Mouse (Mus musculus) retina, postnatal 7 days (tissue): ENCODE data around the gene Hes5.

Source experiments
- DNase-seq: peaks from one replicate; pipeline ENCODE4 v3.0.0-alpha.2; 2012; ENCODE audit warnings: low read depth, low spot score

Gene Hes5

DNA sequence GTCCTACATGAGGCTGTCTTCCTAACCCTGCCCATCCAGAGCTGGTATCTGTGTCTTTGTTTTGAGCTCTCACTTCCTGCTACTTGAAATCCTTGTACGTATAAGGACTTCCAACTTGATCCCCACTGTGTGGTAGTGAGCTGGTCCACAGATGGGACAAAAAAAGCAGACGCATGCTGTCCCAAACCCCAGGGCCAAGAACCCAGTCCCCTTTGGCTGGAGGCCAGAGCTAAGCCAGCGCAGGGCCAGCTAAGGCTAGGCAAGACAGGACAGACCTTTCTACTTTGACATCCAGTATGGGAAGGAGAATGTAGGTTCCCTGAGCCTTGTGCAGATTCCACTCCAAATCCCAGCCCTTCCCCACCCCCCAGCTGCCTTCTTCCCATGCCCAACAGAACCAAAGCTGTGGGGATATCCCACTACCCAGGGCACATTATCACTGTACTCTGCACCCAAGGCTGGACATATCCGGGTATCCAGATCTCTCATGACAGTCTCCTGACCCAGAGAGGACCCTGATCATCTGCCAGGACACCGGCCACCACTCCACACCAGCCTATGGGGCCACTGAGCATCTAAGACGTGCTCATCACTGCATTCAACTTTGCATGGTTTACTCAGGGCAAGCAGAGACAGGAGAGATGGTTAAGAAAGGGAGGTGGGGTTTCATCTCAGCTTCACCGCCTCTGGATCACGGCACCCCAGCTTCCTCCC lies 50.7 kb downstream of the Hes5 start:
- no peak for DNase-seq
